Mouse (Mus musculus): ENCODE measurements around the gene Ruvbl1. TPM values are rescaled to one million over a fixed set of nuclear protein-coding genes. Genes with fewer than 3 reads are reported as not detected.

The Ruvbl1 gene
- polyA plus RNA-seq, 1 experiment, result 19.3 TPM

DNA sequence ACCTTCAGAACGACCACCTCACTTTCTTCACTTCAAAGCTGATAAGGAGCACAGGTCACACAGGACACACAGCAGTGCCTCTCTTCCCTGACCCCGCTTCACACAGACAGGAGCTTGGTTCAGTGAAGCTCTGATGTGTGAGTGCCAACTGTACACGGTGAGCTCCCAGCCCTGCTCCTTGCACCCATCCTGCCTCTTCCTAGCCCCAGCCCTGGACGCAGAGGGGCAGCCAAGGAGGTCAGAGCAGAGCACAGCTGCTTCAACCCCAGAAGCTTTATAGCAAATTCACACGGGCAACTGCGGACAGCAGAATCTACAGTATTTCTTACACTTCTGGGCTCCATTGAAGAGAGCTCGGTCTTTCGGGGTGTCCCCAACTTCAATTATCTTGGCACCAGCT, 48.8 kb downstream of the Ruvbl1 start:
- H3K4me1 ChIP-seq (ENCODE audit: control insufficient read depth, insufficient read depth, insufficient read length), result no peaks in the 10 kb centered on the region; the same call in 1 of the 2 replicates
- TF ChIP-seq CTCF (IDR thresholded peaks at IDR 0.05; ENCODE audit: extremely low read depth, insufficient read depth, insufficient read length, insufficient replicate concordance), result no peak
- no peak for TF ChIP-seq POLR2A (IDR thresholded peaks at IDR 0.05; ENCODE audit: low read depth, low read length)
- WGBS, result 92% methylated on average over 8 of the region's 8 CpGs
- DNase-seq (ENCODE audit: low read depth in 1 of 2, low spot score in 2 of 2), result no peak
- no peak overlapping the region for H3K27ac ChIP-seq (ENCODE audit: insufficient read depth, low read length)
- H3K27me3 ChIP-seq (ENCODE audit: control insufficient read depth, insufficient read depth, low read length), result no peaks in the 10 kb centered on the region
- no peak overlapping the region for H3K4me3 ChIP-seq (ENCODE audit: extremely low read depth, insufficient read depth, insufficient read length)
- peaks cover 42% of the 10 kb centered on the region for H3K36me3 ChIP-seq (ENCODE audit: control insufficient read depth, insufficient read depth, low read length)

DNA sequence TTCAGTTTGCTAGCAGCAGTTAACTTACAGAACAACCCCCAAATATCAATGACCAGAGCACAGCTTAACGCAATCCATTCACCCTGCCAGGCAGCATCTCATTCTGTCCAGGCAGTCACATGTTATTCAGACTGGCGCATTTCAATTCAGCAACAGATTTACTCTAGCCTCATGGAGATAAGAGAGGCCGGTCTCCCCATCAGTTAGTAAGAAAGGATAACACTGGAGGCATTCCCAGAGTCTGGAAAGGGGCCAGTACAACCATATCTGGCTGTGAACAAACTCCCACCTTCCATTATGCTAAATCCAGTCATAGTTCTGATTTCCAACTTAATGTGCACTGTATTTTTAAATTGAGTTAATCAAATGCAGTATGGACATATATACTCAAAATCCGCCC, 49.3 kb downstream of the Ruvbl1 start:
- H3K4me1 ChIP-seq (ENCODE audit: control insufficient read depth, insufficient read depth, insufficient read length), result peaks cover 2% of the 10 kb centered on the region; the same call in 1 of the 2 replicates
- no peak overlapping the region for H3K4me3 ChIP-seq (ENCODE audit: extremely low read depth, insufficient read depth, insufficient read length)
- H3K27ac ChIP-seq (ENCODE audit: insufficient read depth, low read length), result no peak overlapping the region
- WGBS, result 94% methylated on average over 4 of the region's 4 CpGs
- peaks cover 39% of the 10 kb centered on the region for H3K36me3 ChIP-seq (ENCODE audit: control insufficient read depth, insufficient read depth, low read length)
- no peaks in the 10 kb centered on the region for H3K27me3 ChIP-seq (ENCODE audit: control insufficient read depth, insufficient read depth, low read length)
- DNase-seq (ENCODE audit: low read depth in 1 of 2, low spot score in 2 of 2), result no peak
- TF ChIP-seq POLR2A (IDR thresholded peaks at IDR 0.05; ENCODE audit: low read depth, low read length) (no peak), CTCF (IDR thresholded peaks at IDR 0.05; ENCODE audit: extremely low read depth, insufficient read depth, insufficient read length, insufficient replicate concordance) (no peak)

DNA sequence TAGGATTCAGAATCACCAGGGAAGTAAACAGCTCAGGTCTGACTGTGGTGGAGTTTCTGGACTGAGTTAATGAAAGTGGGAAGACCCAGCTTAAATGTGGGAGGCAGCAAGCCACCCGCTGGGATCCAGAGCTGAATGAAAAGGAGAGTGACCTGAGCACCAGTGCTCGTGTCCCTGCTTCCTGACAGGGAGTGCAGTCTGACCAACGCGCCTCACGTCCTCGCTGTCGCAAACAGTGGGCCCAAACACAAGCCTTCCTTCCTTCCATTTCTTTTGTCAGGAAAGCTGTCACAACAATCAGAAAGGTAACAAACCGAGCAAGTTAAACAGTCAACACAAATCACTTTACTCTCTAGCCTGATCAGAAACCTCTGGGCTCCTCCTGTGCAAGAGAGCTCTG, 50.8 kb downstream of the Ruvbl1 start:
- Histone ChIP-seq H3K27ac (ENCODE audit: insufficient read depth, low read length) (no peak overlapping the region), H3K4me1 (ENCODE audit: control insufficient read depth, insufficient read depth, insufficient read length) (peaks cover 2% of the 10 kb centered on the region; the same call in 1 of the 2 replicates), H3K27me3 (ENCODE audit: control insufficient read depth, insufficient read depth, low read length) (no peaks in the 10 kb centered on the region), H3K4me3 (ENCODE audit: extremely low read depth, insufficient read depth, insufficient read length) (no peak overlapping the region), H3K36me3 (ENCODE audit: control insufficient read depth, insufficient read depth, low read length) (peaks cover 26% of the 10 kb centered on the region)
- WGBS, result 90% methylated on average over 8 of the region's 8 CpGs
- no peak for DNase-seq (ENCODE audit: low read depth in 1 of 2, low spot score in 2 of 2)
- TF ChIP-seq CTCF (IDR thresholded peaks at IDR 0.05; ENCODE audit: extremely low read depth, insufficient read depth, insufficient read length, insufficient replicate concordance), result no peak
- no peak for TF ChIP-seq POLR2A (IDR thresholded peaks at IDR 0.05; ENCODE audit: low read depth, low read length)

DNA sequence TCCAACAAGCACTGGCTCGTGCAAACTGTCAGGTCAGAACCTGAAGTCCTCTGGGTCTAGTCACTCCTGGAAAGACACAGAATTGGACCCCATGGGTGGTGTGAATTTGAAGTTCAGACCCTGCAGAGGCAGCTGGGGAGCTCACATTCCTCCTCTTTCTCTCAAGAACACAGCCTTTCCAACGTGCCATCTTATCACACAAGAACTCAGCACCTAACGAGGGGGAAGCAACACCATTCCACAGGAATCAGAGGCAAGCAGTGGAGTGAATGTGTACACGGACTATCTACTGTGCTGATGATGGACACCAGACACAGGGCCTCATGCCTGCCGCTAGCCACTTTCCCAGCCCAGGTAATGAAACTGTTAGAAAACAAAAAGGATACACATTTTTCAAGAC, 51.5 kb downstream of the Ruvbl1 start:
- no peak overlapping the region for H3K4me3 ChIP-seq (ENCODE audit: extremely low read depth, insufficient read depth, insufficient read length)
- DNase-seq (ENCODE audit: low read depth in 1 of 2, low spot score in 2 of 2), result no peak
- H3K27me3 ChIP-seq (ENCODE audit: control insufficient read depth, insufficient read depth, low read length), result no peaks in the 10 kb centered on the region
- H3K36me3 ChIP-seq (ENCODE audit: control insufficient read depth, insufficient read depth, low read length), result peaks cover 24% of the 10 kb centered on the region
- H3K27ac ChIP-seq (ENCODE audit: insufficient read depth, low read length), result no peak overlapping the region
- WGBS, result 71% methylated on average over 5 of the region's 5 CpGs
- TF ChIP-seq CTCF (IDR thresholded peaks at IDR 0.05; ENCODE audit: extremely low read depth, insufficient read depth, insufficient read length, insufficient replicate concordance) (no peak), POLR2A (IDR thresholded peaks at IDR 0.05; ENCODE audit: low read depth, low read length) (no peak)
- peaks cover 2% of the 10 kb centered on the region; the same call in 1 of the 2 replicates for H3K4me1 ChIP-seq (ENCODE audit: control insufficient read depth, insufficient read depth, insufficient read length)

DNA sequence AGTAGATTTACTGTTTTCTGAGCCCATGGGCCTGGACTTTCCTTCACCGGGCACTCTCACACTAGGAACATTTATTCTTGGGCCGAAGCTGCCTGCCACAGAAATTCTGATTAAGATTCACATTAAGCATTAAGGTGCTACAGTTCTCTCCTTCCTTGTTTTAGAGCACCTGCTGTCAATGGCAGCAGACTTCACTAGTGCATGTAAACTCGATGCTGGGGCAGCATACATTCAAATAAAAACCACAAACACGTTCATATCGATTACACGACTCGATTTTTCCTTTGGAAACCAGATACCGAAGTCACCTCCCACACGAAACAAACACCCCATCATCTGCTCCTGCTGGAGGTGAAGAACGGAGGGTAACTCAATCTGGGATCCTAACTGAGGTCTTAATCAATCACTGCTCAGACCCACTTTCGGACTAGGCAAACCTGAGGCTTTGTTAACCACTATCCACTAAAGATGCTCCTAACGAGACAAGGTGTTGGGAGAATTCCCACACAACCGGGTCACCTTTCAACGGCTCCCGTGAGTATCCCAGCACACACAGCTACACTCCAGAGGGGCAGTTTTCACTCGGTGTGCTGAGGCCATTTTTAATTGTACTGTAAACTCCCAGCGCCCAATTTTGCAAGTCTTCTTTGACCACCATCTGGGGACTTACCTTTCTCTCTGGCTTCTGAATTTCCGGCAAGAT, 52.6 kb downstream of the Ruvbl1 start:
- TF ChIP-seq POLR2A (IDR thresholded peaks at IDR 0.05; ENCODE audit: low read depth, low read length) (no peak), CTCF (IDR thresholded peaks at IDR 0.05; ENCODE audit: extremely low read depth, insufficient read depth, insufficient read length, insufficient replicate concordance) (no peak)
- H3K27me3 ChIP-seq (ENCODE audit: control insufficient read depth, insufficient read depth, low read length), result no peaks in the 10 kb centered on the region
- H3K36me3 ChIP-seq (ENCODE audit: control insufficient read depth, insufficient read depth, low read length), result peaks cover 13% of the 10 kb centered on the region
- peak overlapping the region; percentile 82; the same call in 1 of the 2 replicates for H3K27ac ChIP-seq (ENCODE audit: insufficient read depth, low read length)
- WGBS, result 9% methylated on average over 18 of the region's 18 CpGs
- no peak for DNase-seq (ENCODE audit: low read depth in 1 of 2, low spot score in 2 of 2)
- H3K4me3 ChIP-seq (ENCODE audit: extremely low read depth, insufficient read depth, insufficient read length), result peak overlapping the region; percentile 75
- peaks cover 6% of the 10 kb centered on the region; the same call in 1 of the 2 replicates for H3K4me1 ChIP-seq (ENCODE audit: control insufficient read depth, insufficient read depth, insufficient read length)

DNA sequence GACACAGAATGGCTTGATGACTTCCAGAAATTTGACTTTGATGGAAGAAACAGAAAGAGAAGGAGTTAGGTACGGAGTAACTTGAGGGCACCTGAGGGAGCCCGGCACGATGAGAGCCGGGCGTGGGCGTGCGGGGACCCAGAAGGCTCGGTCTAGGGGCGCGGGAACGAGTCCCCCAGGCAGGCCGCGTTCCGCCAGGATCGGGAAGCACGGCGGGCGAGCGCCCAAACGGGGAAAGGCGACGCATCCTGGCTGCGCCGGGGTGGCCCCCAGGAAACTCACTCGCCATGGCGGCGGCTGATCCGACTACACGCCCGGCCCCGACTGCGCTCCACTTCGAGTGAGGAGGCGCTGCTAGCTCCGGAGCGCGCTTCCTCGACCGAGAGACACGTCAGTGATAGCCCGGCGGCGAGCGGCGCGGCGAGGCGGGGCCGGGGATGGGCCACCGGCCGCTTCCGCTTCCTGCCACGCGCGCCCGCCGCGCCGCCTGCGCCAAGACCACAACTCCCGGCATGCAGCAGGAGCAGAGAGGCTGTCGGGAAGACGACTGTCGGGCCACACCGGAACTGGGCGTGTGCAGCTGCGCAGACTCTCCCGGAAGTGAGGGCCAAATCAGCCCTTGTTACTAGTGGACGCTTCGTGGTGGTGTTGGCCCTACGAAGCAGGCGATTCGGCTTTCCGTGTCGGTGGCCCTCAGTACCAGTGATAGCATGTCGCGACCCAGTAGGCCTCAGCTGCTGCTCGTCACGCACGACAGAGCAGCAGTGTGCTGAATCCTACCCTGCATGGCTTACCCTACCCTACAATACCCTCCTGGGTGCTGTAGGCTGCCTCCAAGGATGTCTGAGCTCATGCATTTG, 53.4 kb downstream of the Ruvbl1 start, which contains the start of gene Sec61a1:
Gene Sec61a1 (minus strand): TSS at position 502 of the 860 bp plus-strand sequence.
- peaks cover 6% of the 10 kb centered on the region; the same call in 1 of the 2 replicates for H3K4me1 ChIP-seq (ENCODE audit: control insufficient read depth, insufficient read depth, insufficient read length)
- no peaks in the 10 kb centered on the region for H3K27me3 ChIP-seq (ENCODE audit: control insufficient read depth, insufficient read depth, low read length)
- DNase-seq (ENCODE audit: low read depth in 1 of 2, low spot score in 2 of 2), result peak; percentile 85 to 95
- H3K4me3 ChIP-seq (ENCODE audit: extremely low read depth, insufficient read depth, insufficient read length), result peak within 1 kb of the TSS; percentile 78
- under 1% methylated on average over 80 of the region's 80 CpGs for WGBS
- peaks cover 13% of the 10 kb centered on the region for H3K36me3 ChIP-seq (ENCODE audit: control insufficient read depth, insufficient read depth, low read length)
- TF ChIP-seq POLR2A (IDR thresholded peaks at IDR 0.05; ENCODE audit: low read depth, low read length) (peak; percentile 93), CTCF (IDR thresholded peaks at IDR 0.05; ENCODE audit: extremely low read depth, insufficient read depth, insufficient read length, insufficient replicate concordance) (no peak)
- peak within 1 kb of the TSS; percentile 91 for H3K27ac ChIP-seq (ENCODE audit: insufficient read depth, low read length)
